Mouse (Mus musculus) C2C12 (cell line): Measurements from ENCODE around the gene Brsk2.

Source experiments
- CEBPB ChIP-seq: IDR thresholded peaks from one replicate; pipeline ENCODE4 v1.6.1; 2011; ENCODE audit warnings: low read depth, mild to moderate bottlenecking, control low read depth, moderate library complexity
- CTCF ChIP-seq: IDR thresholded peaks from one replicate; pipeline ENCODE4 v1.5.1; 2011; ENCODE audit not compliant: control insufficient read depth, insufficient read depth, insufficient read length
- MAX ChIP-seq: IDR thresholded peaks from one replicate; pipeline ENCODE4 v1.6.1; 2011; ENCODE audit warnings: mild to moderate bottlenecking, control low read depth
- MYOD1 ChIP-seq: IDR thresholded peaks from one replicate; pipeline ENCODE4 v1.6.1; 2011; ENCODE audit warnings: low read depth; ENCODE audit not compliant: control insufficient read depth, insufficient read length
- MYOG ChIP-seq: IDR thresholded peaks from one replicate; pipeline ENCODE4 v1.6.1; 2011; ENCODE audit not compliant: control insufficient read depth, insufficient read length; ENCODE audit errors: extremely low read depth
- USF1 ChIP-seq: IDR thresholded peaks from one replicate; pipeline ENCODE4 v1.6.1; 2011; ENCODE audit warnings: low read depth, mild to moderate bottlenecking, control low read depth, moderate library complexity

DNA sequence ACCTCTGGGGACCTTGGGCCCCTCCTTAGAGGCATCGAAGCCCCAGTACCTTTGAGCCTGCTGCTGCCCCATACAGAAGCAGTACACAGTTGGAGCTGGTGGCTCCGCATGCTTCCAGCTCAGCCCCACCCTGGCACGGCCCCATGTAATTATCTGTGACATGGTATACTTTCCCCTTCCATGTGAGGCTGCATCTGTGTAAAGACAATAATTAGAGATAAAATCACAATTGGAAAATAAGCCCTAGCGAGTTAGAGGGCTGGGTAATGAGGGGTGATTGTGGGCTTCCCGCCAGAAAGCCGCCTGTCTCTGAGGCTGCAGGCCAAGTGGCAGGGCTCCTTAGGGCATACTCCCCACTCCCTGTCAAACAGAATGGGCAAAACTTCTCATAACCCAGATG, 28.5 kb downstream of the Brsk2 start:
- no peak for TF ChIP-seq CTCF
- no peak for TF ChIP-seq CEBPB
- no peak for TF ChIP-seq MAX
- TF ChIP-seq USF1: no peak
- TF ChIP-seq MYOD1: no peak
- no peak for TF ChIP-seq MYOG
